Mouse (Mus musculus) embryonic fibroblast, embryonic 13.5 days (primary cell): Measurements from ENCODE around the gene Cyp26b1.

Experiments
- CTCF ChIP-seq: IDR thresholded peaks from 2 replicates; pipeline ENCODE4 v1.5.1; 2011; ENCODE audit warnings: mild to moderate bottlenecking, control low read depth, low read length, moderate library complexity, borderline replicate concordance; ENCODE audit not compliant: insufficient read depth
- POLR2A ChIP-seq: IDR thresholded peaks from 2 replicates; pipeline ENCODE4 v1.6.1; 2011; ENCODE audit warnings: low read depth, mild to moderate bottlenecking, control low read depth, low read length, moderate library complexity

- TF ChIP-seq CTCF, result no peak
- TF ChIP-seq POLR2A, result no peak
These were observed 37.9 kb upstream of the Cyp26b1 start for GRCm38 (mm10) chr6:84631588-84631987.
